Mouse (Mus musculus) CH12.LX (cell line): ENCODE data around the gene Cd300e. TPM values are rescaled to one million over a fixed set of nuclear protein-coding genes. Genes with fewer than 3 reads are reported as not detected.

Experiments
- DNase-seq: peaks from one replicate; pipeline ENCODE4 v3.0.0-alpha.2; 2013; ENCODE audit errors: extremely low read depth
- H3K27ac ChIP-seq: 2 replicates; pipeline ENCODE4 v1.5.1; 2012; ENCODE audit warnings: low read depth, mild to moderate bottlenecking, control low read depth, moderate library complexity; ENCODE audit not compliant: insufficient read depth
- H3K27me3 ChIP-seq: replicated peaks from 2 replicates; pipeline ENCODE3; 2012; ENCODE audit warnings: inconsistent platforms
- H3K36me3 ChIP-seq, 2 experiments: replicated peaks in 1 of 2; 2 replicates each; pipeline versions ENCODE3 to v1.6.1; 2012; ENCODE audit warnings: inconsistent platforms in 1 of 2, low read length in 1 of 2, mild to moderate bottlenecking in 1 of 2, mixed read lengths in 1 of 2, moderate library complexity in 1 of 2; ENCODE audit not compliant: control insufficient read depth in 1 of 2, insufficient read depth in 1 of 2
- H3K4me1 ChIP-seq, 2 experiments: 2 replicates each; pipeline ENCODE4 v1.6.1; 2012; ENCODE audit warnings: inconsistent platforms in 1 of 2, moderate library complexity in 1 of 2; ENCODE audit not compliant: insufficient read depth in 2 of 2, control insufficient read depth in 1 of 2
- H3K4me2 ChIP-seq: 2 replicates; pipeline ENCODE4 v1.6.1; 2012; ENCODE audit warnings: low read depth, mild to moderate bottlenecking, control low read depth; ENCODE audit not compliant: poor library complexity, insufficient read depth, severe bottlenecking
- H3K4me3 ChIP-seq, 3 experiments: fragments of 150-350 bp in 1 of 3; sonication (generic) in 1 of 3; replicated peaks in 1 of 3; 2 replicates each; pipeline versions ENCODE3 to v1.5.1; 2011 to 2012; ENCODE audit warnings: low read depth in 2 of 3, low read length in 2 of 3, mild to moderate bottlenecking in 2 of 3, moderate library complexity in 2 of 3, control low read depth in 1 of 3, improper control_type of control experiment in 1 of 3, inconsistent platforms in 1 of 3, mixed read lengths in 1 of 3; ENCODE audit not compliant: poor library complexity in 1 of 3
- H3K79me2 ChIP-seq: replicated peaks from 2 replicates; pipeline ENCODE4 v1.6.1; 2012; ENCODE audit warnings: mild to moderate bottlenecking, moderate library complexity; ENCODE audit not compliant: control insufficient read depth, poor library complexity, insufficient read depth, severe bottlenecking; ENCODE audit errors: extremely low read depth
- H3K9ac ChIP-seq: 2 replicates; pipeline ENCODE4 v1.6.1; 2012; ENCODE audit warnings: low read depth, mild to moderate bottlenecking, control low read depth, moderate library complexity; ENCODE audit not compliant: insufficient read depth
- H3K9me3 ChIP-seq: replicated peaks from 2 replicates; pipeline ENCODE3; 2012; ENCODE audit warnings: low read length, inconsistent platforms, mixed read lengths
- EP300 ChIP-seq: IDR thresholded peaks from 2 replicates; pipeline ENCODE4 v1.6.1; 2011; ENCODE audit warnings: low read length, improper control_type of control experiment
- JUND ChIP-seq: conservative IDR thresholded peaks from 2 replicates; pipeline ENCODE4 v1.6.1; 2011; ENCODE audit warnings: low read depth, low read length, improper control_type of control experiment
- KAT2A ChIP-seq: IDR thresholded peaks from 2 replicates; pipeline ENCODE4 v1.6.1; 2012; ENCODE audit warnings: low read length, improper control_type of control experiment, inconsistent platforms; ENCODE audit not compliant: insufficient replicate concordance
- MAFK ChIP-seq: IDR thresholded peaks from 2 replicates; pipeline ENCODE4 v1.6.1; 2011; ENCODE audit warnings: low read length, improper control_type of control experiment; ENCODE audit not compliant: insufficient replicate concordance
- MAZ ChIP-seq: IDR thresholded peaks from 2 replicates; pipeline ENCODE4 v1.6.1; 2012; ENCODE audit warnings: low read depth, mild to moderate bottlenecking, inconsistent platforms, low read length, improper control_type of control experiment, moderate library complexity
- MEF2A ChIP-seq: IDR thresholded peaks from 2 replicates; pipeline ENCODE4 v1.6.1; 2014; ENCODE audit warnings: low read depth, mild to moderate bottlenecking, inconsistent platforms, low read length, improper control_type of control experiment, borderline replicate concordance
- MXI1 ChIP-seq: IDR thresholded peaks from 2 replicates; pipeline ENCODE4 v1.6.1; 2011; ENCODE audit warnings: mild to moderate bottlenecking, low read depth, low read length, improper control_type of control experiment
- NRF1 ChIP-seq: IDR thresholded peaks from 2 replicates; pipeline ENCODE4 v1.6.1; 2014; ENCODE audit warnings: low read depth, mild to moderate bottlenecking, inconsistent platforms, low read length, improper control_type of control experiment, moderate library complexity
- PAX5 ChIP-seq: IDR thresholded peaks from 2 replicates; pipeline ENCODE4 v1.6.1; 2012; ENCODE audit warnings: low read length, inconsistent platforms, mixed read lengths
- POLR2AphosphoS2 ChIP-seq: IDR thresholded peaks from 2 replicates; pipeline ENCODE4 v1.6.1; 2011; ENCODE audit warnings: low read depth, low read length, improper control_type of control experiment
- RCOR1 ChIP-seq: conservative IDR thresholded peaks from 2 replicates; pipeline ENCODE4 v1.6.1; 2012; ENCODE audit warnings: low read depth, mild to moderate bottlenecking, inconsistent platforms, low read length, improper control_type of control experiment
- SIN3A ChIP-seq: IDR thresholded peaks from 2 replicates; pipeline ENCODE4 v1.6.1; 2012; ENCODE audit warnings: low read length, improper control_type of control experiment, inconsistent platforms
- TBP ChIP-seq: conservative IDR thresholded peaks from 2 replicates; pipeline ENCODE4 v1.6.1; 2011; ENCODE audit warnings: low read depth, low read length, improper control_type of control experiment
- TCF12 ChIP-seq: IDR thresholded peaks from 2 replicates; pipeline ENCODE4 v1.6.1; 2014; ENCODE audit warnings: low read depth, mild to moderate bottlenecking, inconsistent platforms, low read length, improper control_type of control experiment
- UBTF ChIP-seq: IDR thresholded peaks from 2 replicates; pipeline ENCODE4 v1.6.1; 2012; ENCODE audit warnings: low read depth, mild to moderate bottlenecking, inconsistent platforms, low read length, improper control_type of control experiment, moderate library complexity
- USF1 ChIP-seq: IDR thresholded peaks from 2 replicates; pipeline ENCODE4 v1.6.1; 2014; ENCODE audit warnings: low read depth, mild to moderate bottlenecking, inconsistent platforms, low read length, improper control_type of control experiment
- USF2 ChIP-seq: conservative IDR thresholded peaks from 2 replicates; pipeline ENCODE4 v1.6.1; 2011; ENCODE audit warnings: low read depth, low read length, improper control_type of control experiment
- ZC3H11A ChIP-seq: IDR thresholded peaks from 2 replicates; pipeline ENCODE4 v1.6.1; 2012; ENCODE audit warnings: low read depth, mild to moderate bottlenecking, inconsistent platforms, low read length, improper control_type of control experiment
- ZMIZ1 ChIP-seq: IDR thresholded peaks from 2 replicates; pipeline ENCODE4 v1.6.1; 2012; ENCODE audit warnings: low read depth, mild to moderate bottlenecking, inconsistent platforms, low read length, improper control_type of control experiment
- ZNF384 ChIP-seq: IDR thresholded peaks from 2 replicates; pipeline ENCODE4 v1.6.1; 2012; ENCODE audit warnings: low read depth, low read length, improper control_type of control experiment, inconsistent platforms
- dilution Hi-C: fragments of 300-500 bp; cut with MboI; formaldehyde crosslinking; loops from 2 replicates; pipeline ENCODE4 v1.14.3; 2020; ENCODE audit warnings: low sequenced_read_pairs; ENCODE audit not compliant: extremely low pct_unique_long_range_greater_than_20kb, extremely low pct_ligation_motif_present
- in situ Hi-C: fragments of 300-500 bp; cut with MboI; formaldehyde crosslinking; loops from 3 replicates; pipeline ENCODE4 v1.14.3; 2019; ENCODE audit warnings: low sequenced_read_pairs, low pct_ligation_motif_present, low pct_unique_long_range_greater_than_20kb, mixed read lengths
- polyA plus RNA-seq: library from polyadenylated mRNA; unstranded; fragments of >175 nt; gene quantifications from 2 replicates; pipeline ENCODE4 v1.2.1, GENCODE M21; 2012; ENCODE audit warnings: low read depth; ENCODE audit not compliant: insufficient read length
- total RNA-seq, 2 experiments: library from RNA; depleted of rRNA; stranded (reverse); fragments of 300-350 nt in 1 of 2; fragments of >200 nt in 1 of 2; gene quantifications; 2 replicates each; pipeline ENCODE4 v1.2.3; 2012 to 2014

Cd300e gene
- total and polyA plus RNA-seq, 3 experiments = not detected

DNA sequence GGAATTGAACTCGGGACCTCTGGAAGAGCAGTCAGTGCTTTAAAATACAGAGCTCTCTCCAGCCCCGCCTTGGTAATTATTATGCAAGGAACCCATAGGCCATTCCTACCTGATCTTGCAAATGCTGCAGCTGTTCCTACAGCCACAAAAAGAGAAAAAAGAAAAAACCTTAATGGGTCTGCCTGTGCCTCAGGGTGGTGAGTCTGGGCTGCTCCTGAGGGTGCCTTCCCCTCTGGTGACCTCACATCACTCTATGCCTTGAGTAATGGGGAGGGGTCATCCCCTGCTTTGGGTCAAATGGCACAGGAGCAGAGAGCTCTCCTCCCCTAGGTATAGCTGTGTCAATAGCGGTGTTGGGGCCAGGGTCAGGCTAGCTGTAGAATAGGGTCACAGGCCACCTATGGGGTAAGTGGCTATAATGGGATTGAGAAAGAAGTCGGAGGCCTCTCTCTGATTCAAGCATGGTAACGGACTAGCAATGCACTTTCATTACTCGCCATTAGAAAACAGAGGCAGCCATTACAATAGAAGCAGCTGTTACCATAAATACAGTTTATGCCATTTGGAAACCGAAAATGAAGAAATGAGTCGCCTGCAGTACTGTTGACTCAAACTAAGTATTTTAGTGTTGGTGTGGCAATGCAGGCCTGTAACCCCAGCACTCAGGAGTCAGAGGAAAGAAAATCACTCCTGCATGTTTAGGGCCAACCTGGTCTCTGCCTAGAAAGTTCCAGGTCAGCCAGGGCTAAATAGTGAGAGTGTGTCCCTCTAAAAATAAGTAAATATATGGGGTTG is 43.0 kb upstream of the Cd300e start (continued):
- TF ChIP-seq KAT2A (peak; percentile 61; the same call in 1 of the 2 replicates), MXI1 (peak; percentile 53; the same call in 1 of the 2 replicates), NRF1 (peak; percentile 48; the same call in 1 of the 2 replicates), MAZ (peak; percentile 81)
- TF ChIP-seq, all 38 proteins: peak for 27

- Histone ChIP-seq H3K27ac (peak overlapping the region; percentile 47), H3K36me3 (no peaks in the 10 kb centered on the region), H3K27me3 (no peaks in the 10 kb centered on the region), H3K4me2 (no peak overlapping the region), H3K9ac (no peak overlapping the region), H3K79me2 (no peaks in the 10 kb centered on the region), H3K4me1 (peaks cover 56 to 95% of the 10 kb centered on the region in 2 experiments), H3K4me3 (no peak overlapping the region), H3K9me3 (peaks cover 8% of the 10 kb centered on the region)
- dilution Hi-C loops (no loop called here), in situ Hi-C loops (no loop called here)
- no peak for DNase-seq
- TF ChIP-seq TBP (no peak), ZMIZ1 (no peak), MEF2A (no peak), JUND (no peak), ZNF384 (no peak), POLR2AphosphoS2 (no peak), RCOR1 (no peak), ZC3H11A (no peak), UBTF (no peak), SIN3A (no peak), MAFK (no peak), TCF12 (no peak), PAX5 (no peak), EP300 (no peak), USF2 (peak; percentile 67), MXI1 (no peak), USF1 (peak; percentile 65)
These were observed 41.8 kb upstream of the Cd300e start for GRCm38 (mm10) chr11:115103470-115104413.
